Mouse (Mus musculus): ENCODE results near the gene Eps8l2.
"Not testable (repeated sequence)": the region's sequence is repeated elsewhere in the genome, so short reads cannot be mapped to it uniquely, and the experiment has no call there.

The Eps8l2 gene

DNA sequence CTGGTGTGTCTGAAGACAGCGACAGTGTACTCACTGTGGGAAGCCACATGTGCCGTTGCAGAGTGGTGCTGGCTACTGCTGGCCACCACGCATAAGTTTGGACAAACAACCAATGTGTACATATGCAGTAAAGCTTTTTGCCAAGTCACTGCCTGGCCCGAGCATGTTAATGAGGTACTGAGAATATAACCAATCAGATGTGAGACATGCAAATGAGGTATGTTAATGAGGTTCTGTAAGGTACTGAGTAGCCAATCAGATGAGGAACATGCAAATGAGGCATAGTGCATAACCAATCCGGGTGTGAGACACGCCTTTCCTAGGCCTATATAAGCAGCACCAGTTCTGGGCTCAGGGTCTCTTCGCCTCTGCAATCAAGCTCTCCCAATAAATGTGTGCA is 69.0 kb downstream of the Eps8l2 start:
- not testable (repeated sequence) for DNase-seq (ENCODE audit: extremely low read depth, low read depth)

DNA sequence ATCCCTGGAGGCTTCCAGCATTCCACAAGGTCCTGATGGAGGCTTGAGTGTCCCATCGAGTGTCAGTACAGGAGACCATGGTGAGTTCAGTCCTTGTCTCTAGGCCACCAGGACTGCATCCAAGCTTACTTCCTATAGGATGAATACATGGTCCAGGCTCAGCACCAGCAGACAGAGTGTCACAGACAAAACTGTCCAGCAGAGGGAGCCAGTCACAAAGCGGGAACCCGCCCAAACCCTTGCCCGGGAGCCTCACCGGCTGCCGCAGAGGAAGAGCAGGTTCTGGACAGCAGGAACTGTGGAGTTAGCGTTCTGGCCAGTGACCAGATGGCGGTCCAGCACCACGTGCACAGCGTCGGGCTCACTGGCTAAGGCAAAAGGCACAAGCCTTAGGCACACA is 70.2 kb downstream of the Eps8l2 start:
- DNase-seq (ENCODE audit: extremely low read depth, low read depth) = no peak

DNA sequence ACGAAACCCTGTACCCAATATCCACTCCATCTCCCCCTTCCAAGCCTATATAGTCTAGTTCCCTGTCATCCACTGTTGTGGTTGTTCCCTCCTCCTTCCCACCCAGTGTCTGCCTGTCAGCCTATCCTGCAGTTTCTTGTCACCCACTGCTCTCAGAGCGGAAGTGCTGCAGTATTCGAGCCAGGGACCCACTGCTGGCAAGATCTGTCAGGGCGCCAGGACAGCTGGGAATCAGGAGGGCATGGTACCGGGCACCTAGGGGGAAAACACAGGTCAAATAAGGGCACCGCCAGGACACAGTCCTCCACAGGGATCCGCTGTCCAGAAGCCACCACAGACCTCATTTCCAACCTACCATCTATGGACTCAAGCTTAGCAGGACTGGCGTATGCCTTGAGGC is 72.0 kb downstream of the Eps8l2 start:
- DNase-seq (ENCODE audit: extremely low read depth, low read depth) = no peak

DNA sequence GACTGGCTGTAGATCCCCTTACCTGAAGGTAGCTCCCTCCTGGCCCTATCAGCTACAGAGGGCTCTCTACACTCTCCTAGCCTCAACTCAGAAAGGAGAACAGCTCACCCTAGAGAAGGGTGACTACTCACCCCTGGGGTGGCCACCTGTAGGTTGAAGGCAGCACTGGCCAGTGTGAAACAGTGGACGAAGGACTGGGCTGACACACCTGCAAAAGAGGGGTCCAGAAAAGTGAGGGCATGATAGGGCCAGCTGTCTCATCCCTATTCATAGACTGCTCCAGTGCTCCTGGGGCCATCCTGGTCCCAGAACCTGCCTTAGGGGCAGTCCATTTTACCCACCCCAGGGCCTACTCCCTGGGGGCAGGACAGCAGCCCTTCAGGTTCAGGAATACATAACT is 73.0 kb downstream of the Eps8l2 start:
- no peak for DNase-seq (ENCODE audit: extremely low read depth, low read depth)

Measured in MEL-GATA-1-ER (cell line).